Mouse (Mus musculus) testis, adult 2 months (tissue): ENCODE results near the gene Snx30.

Source experiments
- CTCF ChIP-seq: fragments of 200-500 bp; IDR thresholded peaks from 2 replicates; pipeline ENCODE4 v1.5.1; 2012; ENCODE audit warnings: low read depth, mild to moderate bottlenecking, inconsistent platforms, low read length, moderate library complexity; ENCODE audit not compliant: control insufficient read depth, insufficient read depth, insufficient replicate concordance
- POLR2A ChIP-seq: fragments of 200-500 bp; IDR thresholded peaks from 2 replicates; pipeline ENCODE4 v1.6.1; 2012; ENCODE audit warnings: low read depth, mild to moderate bottlenecking, inconsistent platforms, low read length, moderate library complexity; ENCODE audit not compliant: control insufficient read depth

DNA sequence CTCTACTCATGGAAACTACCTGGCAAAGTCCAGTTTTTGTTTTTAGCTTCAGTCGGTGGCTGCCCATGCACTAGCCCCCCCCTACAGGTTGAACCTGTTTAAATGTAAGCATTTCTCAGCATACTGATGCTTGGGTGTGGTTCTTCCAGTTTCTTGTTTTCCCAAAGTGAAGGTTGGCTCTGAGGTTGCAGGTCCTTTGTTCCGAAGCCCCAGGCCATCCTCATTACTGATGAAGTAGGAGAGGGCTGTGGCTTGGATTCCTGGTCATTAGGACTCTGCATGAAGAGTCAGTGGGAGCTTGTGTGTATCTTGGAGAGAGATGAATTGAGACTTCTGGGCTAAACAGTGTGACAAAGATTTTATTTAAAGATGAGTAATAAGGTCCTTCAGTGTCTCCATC is 75.6 kb downstream of the Snx30 start:
- no peak for TF ChIP-seq POLR2A
- no peak for TF ChIP-seq CTCF
